Comparison of ENCODE assay signal across 10 mouse cellular contexts in genomic region chr19:6448752-6449151, GRCm38 (mm10). TPM values are rescaled to one million over a fixed set of nuclear protein-coding genes. Genes with fewer than 3 reads are reported as not detected.
A peak's percentile ranks its signal among the peaks of the same experiment; 100 is the strongest.
DNase-seq lines count a peak whose midpoint lies in the region; ATAC-seq and TF ChIP-seq lines count a peak whose summit lies in the region.
"Had no signal": no experiment of that assay in that cellular context is flagged by ENCODE, and none has a peak within 500 bp of the region (broad histone marks: within the 10 kb centered on the region; RNA-seq: fewer than 3 reads in every experiment).

No protein-coding gene starts in this region.

- DNase-seq in heart, postnatal 10 days, result no peak
- peak; percentile 15 for DNase-seq in G1E (ENCODE audit: low spot score)
- no peak for DNase-seq in liver, postnatal 0 days
- no peak for DNase-seq in cerebellum, postnatal 36 days
- DNase-seq in thymus, postnatal 10 days (ENCODE audit: low spot score in 2 of 2), result no peak
- no peak for DNase-seq in right cerebral cortex, postnatal 14 days
- DNase-seq: adrenal gland, postnatal 36 days had no signal

- peaks cover 20% of the 10 kb centered on the region for H3K27me3 ChIP-seq in heart, embryonic 16.5 days (ENCODE audit: control insufficient read depth, insufficient read depth, low read length)
- H3K27me3 ChIP-seq in G1E (ENCODE audit: insufficient read depth, low read length), result peaks cover 60% of the 10 kb centered on the region
- no peaks in the 10 kb centered on the region for H3K27me3 ChIP-seq in forebrain, embryonic 15.5 days
- peaks cover 8% of the 10 kb centered on the region; the same call in 1 of the 2 replicates for H3K27me3 ChIP-seq in liver, postnatal 0 days (ENCODE audit: insufficient read depth, low read length)

- no peak overlapping the region for H3K9ac ChIP-seq in heart, embryonic 16.5 days (ENCODE audit: low read length)
- no peak overlapping the region for H3K9ac ChIP-seq in forebrain, embryonic 15.5 days (replicated peaks)
- peak overlapping the region; percentile 16; the same call in 1 of the 2 replicates for H3K9ac ChIP-seq in liver, postnatal 0 days (replicated peaks)

- H3K9me3 ChIP-seq in heart, embryonic 16.5 days (replicated peaks; ENCODE audit: control insufficient read depth, low read length), result no peaks in the 10 kb centered on the region
- H3K9me3 ChIP-seq in G1E (replicated peaks), result no peaks in the 10 kb centered on the region
- no peaks in the 10 kb centered on the region for H3K9me3 ChIP-seq in forebrain, embryonic 15.5 days
- no peaks in the 10 kb centered on the region for H3K9me3 ChIP-seq in liver, postnatal 0 days (ENCODE audit: low read length)

- peak overlapping the region; percentile 26; the same call in 1 of the 2 replicates for H3K4me3 ChIP-seq in heart, embryonic 16.5 days (ENCODE audit: low read length)
- H3K4me3 ChIP-seq in G1E (ENCODE audit: low read depth, low read length), result no peak overlapping the region; the same call in 1 of the 2 replicates
- H3K4me3 ChIP-seq in forebrain, embryonic 15.5 days, result peak overlapping the region; percentile 7; the same call in 1 of the 2 replicates
- peak overlapping the region; percentile 35; the same call in 1 of the 2 replicates for H3K4me3 ChIP-seq in liver, postnatal 0 days (ENCODE audit: low read depth, low read length)

- TF ChIP-seq CTCF in G1E (IDR thresholded peaks at IDR 0.05; ENCODE audit: low read depth, low read length), result no peak
- TF ChIP-seq CTCF in liver, postnatal 0 days (IDR thresholded peaks at IDR 0.05; ENCODE audit: low read depth), result 0 out of 2 replicates have a peak, but pooled peaks have one; percentile 14

- no peaks in the 10 kb centered on the region for H3K36me3 ChIP-seq in heart, embryonic 16.5 days (ENCODE audit: control insufficient read depth, insufficient read depth)
- H3K36me3 ChIP-seq in G1E (replicated peaks), result no peaks in the 10 kb centered on the region
- H3K36me3 ChIP-seq in forebrain, embryonic 15.5 days, result no peaks in the 10 kb centered on the region
- H3K36me3 ChIP-seq in liver, postnatal 0 days (replicated peaks; ENCODE audit: insufficient read depth, low read length), result no peaks in the 10 kb centered on the region

- no peak for TF ChIP-seq EP300 in liver, postnatal 0 days (IDR thresholded peaks at IDR 0.05; ENCODE audit: low read depth)

- no peak for ATAC-seq in heart, embryonic 16.5 days (replicated peaks; ENCODE audit: extremely low read depth, insufficient read depth, low FRiP score)
- ATAC-seq in G1E (ENCODE audit: extremely low read depth, insufficient number of reproducible peaks, low FRiP score, poor library complexity, severe bottlenecking), result no peak
- no peak for ATAC-seq in forebrain, embryonic 15.5 days (replicated peaks)
- no peak for ATAC-seq in liver, postnatal 0 days

- H3K4me1 ChIP-seq in heart, embryonic 16.5 days (ENCODE audit: control insufficient read depth, insufficient read depth, low read length), result no peaks in the 10 kb centered on the region
- H3K4me1 ChIP-seq in G1E (ENCODE audit: insufficient read depth, low read depth, low read length), result peaks cover 15% of the 10 kb centered on the region
- H3K4me1 ChIP-seq in forebrain, embryonic 15.5 days, result peaks cover 83% of the 10 kb centered on the region
- peaks cover 6% of the 10 kb centered on the region; the same call in 1 of the 2 replicates for H3K4me1 ChIP-seq in liver, postnatal 0 days (ENCODE audit: insufficient read depth)

- intact Hi-C loops in heart, postnatal 10 days (cut with DNase I), result no loop called here

- no peak overlapping the region for H3K4me2 ChIP-seq in heart, embryonic 16.5 days (ENCODE audit: low read depth, low read length)
- H3K4me2 ChIP-seq in forebrain, embryonic 15.5 days (replicated peaks), result peak overlapping the region; percentile 33
- peak overlapping the region; percentile 66 for H3K4me2 ChIP-seq in liver, postnatal 0 days (ENCODE audit: low read depth, low read length)

- no peak overlapping the region for H3K27ac ChIP-seq in heart, embryonic 16.5 days (ENCODE audit: low read length)
- peak overlapping the region; percentile 61 for H3K27ac ChIP-seq in forebrain, embryonic 15.5 days (replicated peaks)
- H3K27ac ChIP-seq in liver, postnatal 0 days (ENCODE audit: low read depth), result no peak overlapping the region
- H3K27ac ChIP-seq: macrophage had no signal

- 19% methylated on average over 5 of the region's 5 CpGs for WGBS in heart, embryonic 16.5 days
- WGBS in forebrain, embryonic 15.5 days, result 59% methylated on average over 5 of the region's 5 CpGs
- 32% methylated on average over 5 of the region's 5 CpGs for WGBS in liver, postnatal 0 days (ENCODE audit: insufficient replicate concordance)

RNA-seq across cellular contexts. Expression of gene Nrxn2, which starts 30.2 kb away (rescaled TPM):
- 0.37 and 0.77 TPM in 2 replicates for polyA plus RNA-seq in heart, embryonic 16.5 days (2015; fragmentation: Nextera tagmentation; extraction: Ambion mirVana)
- 1 to 10 TPM; 4.4 to 5.5 TPM for total RNA-seq in heart, postnatal 10 days (2021)
- not detected in 2 replicates for total RNA-seq in G1E (2014; fragmentation: Nextera tagmentation)
- total RNA-seq in G1E (2017), result 0.16 and 0.23 TPM in 2 replicates
- 0.03 and 0.23 TPM in 2 replicates for polyA plus RNA-seq in G1E (2012)
- 31.1 and 32.4 TPM in 2 replicates for polyA plus RNA-seq in forebrain, embryonic 15.5 days (2015; fragmentation: Nextera tagmentation; extraction: Ambion mirVana)
- polyA plus RNA-seq in liver, postnatal 0 days (2015; fragmentation: Nextera tagmentation; extraction: Ambion mirVana), result 0.96 and 0.97 TPM in 2 replicates
- polyA plus RNA-seq: macrophage had no signal

RNA-seq across cellular contexts. Expression of gene Rasgrp2, which starts 49.6 kb away (rescaled TPM):
- polyA plus RNA-seq in heart, embryonic 16.5 days (2015; fragmentation: Nextera tagmentation; extraction: Ambion mirVana), result 68.8 and 69.8 TPM in 2 replicates
- 10 to 100 TPM; 50.7 to 60.2 TPM for total RNA-seq in heart, postnatal 10 days (2021)
- total RNA-seq in G1E (2014; fragmentation: Nextera tagmentation) (not detected in 2 replicates), G1E (2017) (1.5 and 3.7 TPM in 2 replicates)
- 2.3 and 3.5 TPM in 2 replicates for polyA plus RNA-seq in G1E (2012)
- 34.6 and 41.3 TPM in 2 replicates for polyA plus RNA-seq in forebrain, embryonic 15.5 days (2015; fragmentation: Nextera tagmentation; extraction: Ambion mirVana)
- 90.7 and 93.5 TPM in 2 replicates for polyA plus RNA-seq in liver, postnatal 0 days (2015; fragmentation: Nextera tagmentation; extraction: Ambion mirVana)

Comparison
In these comparisons a context has a peak if more than half of its experiments do, and no peak if none do; other contexts are left out.
1. RNA of gene Nrxn2, which starts 30.2 kb away (polyA plus RNA-seq): 31.1 to 32.4 TPM in forebrain, embryonic 15.5 days; 0.96 to 0.97 TPM in liver, postnatal 0 days, 0.37 to 0.77 TPM in heart, embryonic 16.5 days and 0.03 to 0.23 TPM in G1E; every median in the first group is over 10 times any median in the second.